Comparison of ENCODE assay signal across 10 mouse cellular contexts in genomic region chr14:120875144-120875543, GRCm38 (mm10). TPM values are rescaled to one million over a fixed set of nuclear protein-coding genes. Genes with fewer than 3 reads are reported as not detected.
DNase-seq lines count a peak whose midpoint lies in the region; ATAC-seq and TF ChIP-seq lines count a peak whose summit lies in the region.
"Had no signal": no experiment of that assay in that cellular context is flagged by ENCODE, and none has a peak within 500 bp of the region (broad histone marks: within the 10 kb centered on the region; RNA-seq: fewer than 3 reads in every experiment).

No protein-coding gene starts in this region.

- no peaks in the 10 kb centered on the region for H3K36me3 ChIP-seq in heart, adult 2 months (ENCODE audit: control insufficient read depth, insufficient read depth, low read length)
- H3K36me3 ChIP-seq in heart, postnatal 0 days (replicated peaks; ENCODE audit: control insufficient read depth, insufficient read depth, low read length), result no peaks in the 10 kb centered on the region
- H3K36me3 ChIP-seq in limb, embryonic 10.5 days, result no peaks in the 10 kb centered on the region
- H3K36me3 ChIP-seq: neural tube, embryonic 15.5 days had no signal

- no peak for TF ChIP-seq EP300 in heart, adult 2 months (IDR thresholded peaks at IDR 0.05; ENCODE audit: insufficient read depth, low read depth, low read length)
- TF ChIP-seq EP300 in heart, postnatal 0 days (IDR thresholded peaks at IDR 0.05; ENCODE audit: low read depth), result no peak

- no peak overlapping the region for H3K4me3 ChIP-seq in heart, adult 2 months
- H3K4me3 ChIP-seq in lung, adult 2 months (replicated peaks; ENCODE audit: extremely low read depth, low read depth, low read length), result no peak overlapping the region
- H3K4me3 ChIP-seq in heart, postnatal 0 days (ENCODE audit: low read depth, low read length), result no peak overlapping the region
- no peak overlapping the region for H3K4me3 ChIP-seq in limb, embryonic 10.5 days
- H3K4me3 ChIP-seq: neural tube, embryonic 15.5 days had no signal

- H3K79me2 ChIP-seq in heart, adult 2 months (replicated peaks; ENCODE audit: control insufficient read depth, insufficient read depth, low read length), result no peaks in the 10 kb centered on the region

- no peaks in the 10 kb centered on the region for H3K9me3 ChIP-seq in heart, postnatal 0 days (replicated peaks; ENCODE audit: control insufficient read depth, low read length)
- no peaks in the 10 kb centered on the region for H3K9me3 ChIP-seq in limb, embryonic 10.5 days (replicated peaks)
- H3K9me3 ChIP-seq: neural tube, embryonic 15.5 days had no signal

- intact Hi-C loops in heart, adult 2 months (cut with DNase I), result no loop called here
- intact Hi-C loops in heart, postnatal 36 days (cut with DNase I), result no loop called here

- H3K4me2 ChIP-seq in heart, postnatal 0 days (ENCODE audit: low read depth, low read length), result no peak overlapping the region
- H3K4me2 ChIP-seq: neural tube, embryonic 15.5 days had no signal

- peak; percentile 51 for TF ChIP-seq CTCF in heart, adult 2 months (IDR thresholded peaks at IDR 0.05)
- peak; percentile 29; the same call in 1 of the 2 replicates for TF ChIP-seq CTCF in lung, adult 2 months (IDR thresholded peaks at IDR 0.05; ENCODE audit: insufficient read depth, low read length)
- peak; percentile 46 for TF ChIP-seq CTCF in heart, postnatal 0 days (IDR thresholded peaks at IDR 0.05; ENCODE audit: low read depth)

- TF ChIP-seq POLR2A in heart, adult 2 months (IDR thresholded peaks at IDR 0.05; ENCODE audit: insufficient read depth, low read depth, low read length), result no peak
- TF ChIP-seq POLR2A in lung, adult 2 months (IDR thresholded peaks at IDR 0.05; ENCODE audit: borderline replicate concordance, extremely low read depth, low read depth, low read length), result no peak

- H3K27ac ChIP-seq in heart, adult 2 months, result no peak overlapping the region; the same call in 1 of the 2 replicates
- H3K27ac ChIP-seq in heart, postnatal 0 days (ENCODE audit: low read depth), result peak overlapping the region; percentile 40
- H3K27ac ChIP-seq in limb, embryonic 10.5 days, result no peak overlapping the region
- H3K27ac ChIP-seq: neural tube, embryonic 15.5 days had no signal

- H3K4me1 ChIP-seq in heart, adult 2 months (ENCODE audit: control insufficient read depth, insufficient read depth, low read length), result peaks cover 1% of the 10 kb centered on the region
- no peaks in the 10 kb centered on the region for H3K4me1 ChIP-seq in lung, adult 2 months (ENCODE audit: control insufficient read depth, insufficient read depth, low read length)
- peaks cover 14% of the 10 kb centered on the region for H3K4me1 ChIP-seq in heart, postnatal 0 days (ENCODE audit: control insufficient read depth, insufficient read depth)
- H3K4me1 ChIP-seq in limb, embryonic 10.5 days, result no peaks in the 10 kb centered on the region; the same call in 1 of the 2 replicates

- H3K9ac ChIP-seq in heart, adult 2 months (ENCODE audit: low read depth, low read length), result no peak overlapping the region
- H3K9ac ChIP-seq in heart, postnatal 0 days (replicated peaks; ENCODE audit: low read depth, low read length), result no peak overlapping the region
- H3K9ac ChIP-seq: neural tube, embryonic 15.5 days had no signal

- 55% methylated on average over 9 of the region's 9 CpGs for WGBS in heart, adult 2 months
- 59% methylated on average over 9 of the region's 9 CpGs for WGBS in lung, adult 2 months
- WGBS in heart, postnatal 0 days, result 41% methylated on average over 9 of the region's 9 CpGs
- 76% methylated on average over 9 of the region's 9 CpGs for WGBS in limb, embryonic 10.5 days

- peak; percentile 43; the same call in 1 of the 2 replicates for ATAC-seq in heart, postnatal 0 days (ENCODE audit: insufficient read depth, low read depth)
- no peak for ATAC-seq in activated CD4-positive, CD25-positive, alpha-beta regulatory T cell, adult 4 months

- H3K27me3 ChIP-seq in heart, adult 2 months (ENCODE audit: control insufficient read depth, insufficient read depth, low read length), result no peaks in the 10 kb centered on the region
- no peaks in the 10 kb centered on the region for H3K27me3 ChIP-seq in heart, postnatal 0 days (ENCODE audit: control insufficient read depth, insufficient read depth, low read length)
- H3K27me3 ChIP-seq in limb, embryonic 10.5 days (ENCODE audit: low read depth, poor library complexity, severe bottlenecking), result no peaks in the 10 kb centered on the region
- H3K27me3 ChIP-seq: megakaryocyte, embryonic 14.5 days; neural tube, embryonic 15.5 days had no signal

- no peak for DNase-seq in heart, adult 2 months
- DNase-seq in heart, postnatal 36 days, result no peak
- DNase-seq in lung, adult 2 months, result no peak
- DNase-seq in lung, postnatal 25 days (ENCODE audit: low spot score), result no peak
- DNase-seq in R1 (ENCODE audit: low read depth, low spot score), result peak; percentile 61
- DNase-seq in heart, postnatal 0 days (ENCODE audit: low spot score), result peak; percentile 22
- DNase-seq in limb, embryonic 10.5 days (ENCODE audit: low spot score), result no peak

RNA-seq across cellular contexts. Expression of gene Ipo5, which starts 35.9 kb away (rescaled TPM):
- 100 to 1,000 TPM in 1 of 2 experiments, 10 to 100 TPM in 1; 98.0 to 119 TPM for total RNA-seq in heart, adult 2 months (2021)
- polyA plus RNA-seq in heart, adult 2 months (2012; rRNA removed), result 35.5 and 74.4 TPM in 2 replicates
- total RNA-seq in heart, postnatal 36 days (2021), result 100 to 1,000 TPM; 103 to 108 TPM
- polyA plus RNA-seq in lung, adult 2 months (2012; rRNA removed), result 10.3 and 17.8 TPM in 2 replicates
- 62.1 and 95.6 TPM in 2 replicates for total RNA-seq in heart, postnatal 0 days (2014; rRNA removed; ENCODE audit: low replicate concordance)
- polyA plus RNA-seq in heart, postnatal 0 days (2015; fragmentation: Nextera tagmentation; extraction: Ambion mirVana), result 36.2 and 40.6 TPM in 2 replicates
- 10 to 100 TPM; 43.4 to 46.7 TPM for polyA plus RNA-seq in activated CD4-positive, CD25-positive, alpha-beta regulatory T cell, adult 4 months (2017; shearing (Covaris generic))
- 122 and 139 TPM in 2 replicates for polyA plus RNA-seq in limb, embryonic 10.5 days (2016; fragmentation: Nextera tagmentation; extraction: Ambion mirVana)

Comparison
In these comparisons a context has a peak if more than half of its experiments do, and no peak if none do; other contexts are left out.
1. DNase-seq: peak in R1 (single experiment) and heart, postnatal 0 days (single experiment); none in heart, adult 2 months (0 of 2), heart, postnatal 36 days (0 of 2), lung, adult 2 months (single experiment), lung, postnatal 25 days (single experiment) and limb, embryonic 10.5 days (single experiment).
2. Peak in every context shown above with its lines, with median percentiles within 50 percentile points of each other: CTCF ChIP-seq.